Mouse (Mus musculus) heart, postnatal 25 days (tissue): ENCODE results near the gene Ms4a15. TPM values are rescaled to one million over a fixed set of nuclear protein-coding genes. Genes with fewer than 3 reads are reported as not detected.

Source experiments
- DNase-seq: peaks from one replicate; pipeline ENCODE4 v3.0.0; 2022; ENCODE audit warnings: low spot score
- intact Hi-C: fragments of 180-260 bp; cut with DNase I; formaldehyde crosslinking; loops from one replicate; pipeline ENCODE4 v1.15.1; 2025
- total RNA-seq, 2 experiments: library from RNA; stranded (reverse); gene quantifications; 2 replicates each; pipeline ENCODE4 v1.2.3; 2021

Ms4a15 gene
- not detected for total RNA-seq

DNA sequence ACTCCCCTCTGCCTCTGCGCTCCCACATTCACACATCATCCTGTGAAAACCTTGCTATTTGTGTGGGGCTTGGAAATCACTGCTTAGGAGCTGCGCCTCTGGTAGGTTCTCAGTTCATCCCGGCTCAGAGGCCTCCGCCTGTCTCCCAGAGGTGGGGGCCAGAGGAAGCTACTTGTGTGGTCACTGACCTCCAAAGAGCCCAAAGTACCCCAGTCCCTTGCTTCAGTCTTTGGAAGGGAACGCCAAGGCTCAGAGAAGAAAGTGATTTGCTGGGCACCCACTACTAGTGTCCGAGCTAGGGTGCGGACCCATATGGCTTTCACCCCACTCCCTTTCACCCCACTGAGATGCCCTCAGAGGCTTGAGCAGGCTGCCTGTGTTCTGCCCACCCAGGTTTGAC lies at the start of gene Ms4a15:
TSS of gene Ms4a15 (minus strand) at position 101 of the 400 bp plus-strand sequence.
- no peak for DNase-seq
- intact Hi-C loops, result no loop called here

DNA sequence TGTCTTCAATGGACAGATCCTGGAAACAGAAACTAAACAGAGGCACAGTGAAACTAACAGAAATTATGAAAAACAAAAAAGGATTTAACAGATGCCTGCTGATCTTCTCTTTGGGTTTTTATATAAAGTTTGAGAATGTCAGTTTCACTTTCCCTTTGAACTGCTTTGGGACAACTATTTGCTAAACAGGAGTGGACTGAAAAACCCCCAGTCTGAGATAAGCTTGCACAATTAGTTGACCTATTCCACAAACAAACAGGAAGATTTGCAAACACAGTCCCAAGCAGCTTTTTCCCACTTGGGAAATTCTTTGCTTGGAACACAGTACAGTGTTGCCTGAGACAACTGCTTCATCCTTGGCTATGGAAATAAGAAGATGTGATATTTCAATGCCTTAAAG lies 44.5 kb upstream of the Ms4a15 start:
- intact Hi-C loops, result no loop called here
- no peak for DNase-seq

DNA sequence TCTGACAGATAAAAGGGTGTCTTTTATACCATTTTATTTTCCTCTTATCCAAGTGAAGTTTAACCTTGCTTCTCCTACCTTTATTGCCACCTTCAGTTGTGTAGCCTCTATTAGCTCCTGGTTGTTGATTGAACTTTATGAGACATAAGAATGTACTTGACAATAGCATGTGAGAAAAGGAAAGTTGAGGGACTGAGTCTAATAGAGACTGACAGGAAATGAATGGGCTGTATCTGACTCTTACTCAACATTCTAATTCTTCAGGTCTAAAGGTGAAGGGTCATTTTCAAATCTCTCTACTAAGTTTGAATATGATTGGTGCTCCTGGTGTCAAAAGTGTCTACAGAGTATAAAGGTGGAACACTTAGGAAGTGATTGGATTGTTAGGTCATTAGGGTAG lies 29.3 kb upstream of the Ms4a15 start:
- intact Hi-C loops, result no loop called here
- DNase-seq, result no peak

DNA sequence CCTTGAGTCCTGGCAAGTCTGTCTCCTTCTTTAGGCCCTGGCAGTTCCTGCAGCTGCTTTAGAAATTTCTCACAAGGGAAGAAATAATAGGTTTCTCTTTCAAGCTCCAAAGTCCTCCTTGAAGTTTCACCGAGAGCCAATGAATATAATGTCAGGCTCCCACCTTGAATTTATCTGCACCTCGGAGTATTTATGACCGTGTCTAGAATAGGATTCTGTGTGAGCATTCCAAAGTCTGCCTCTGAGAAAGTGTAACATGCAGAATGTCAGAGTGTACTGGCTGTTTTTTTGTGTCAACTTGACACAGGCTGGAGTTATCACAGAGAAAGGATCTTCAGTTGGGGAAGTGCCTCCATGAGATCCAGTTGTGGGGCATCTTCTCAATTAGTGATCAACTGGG lies 24.8 kb upstream of the Ms4a15 start, which contains the start of gene Ms4a18:
TSS of gene Ms4a18 (minus strand) at position 141 of the 400 bp plus-strand sequence.
- intact Hi-C loops, result no loop called here
- no peak for DNase-seq

DNA sequence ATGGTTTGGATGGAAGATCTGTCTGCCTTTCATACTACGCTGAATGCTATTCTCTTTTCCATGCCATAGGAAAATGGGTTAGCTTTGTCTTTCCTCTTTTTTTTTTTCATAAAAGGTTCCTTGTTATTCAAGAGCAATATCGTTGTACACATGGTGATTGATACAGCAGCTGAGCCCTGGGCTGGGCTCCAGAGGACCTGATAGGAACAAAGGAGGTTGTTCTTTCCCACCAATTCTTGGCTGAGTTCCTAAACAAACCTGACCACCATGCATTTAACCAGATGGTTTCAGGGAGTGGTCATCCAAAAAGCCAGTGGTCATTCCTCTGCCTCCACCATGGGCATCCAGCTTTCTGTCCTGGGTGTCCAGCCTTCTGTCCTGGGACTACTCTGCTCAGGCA lies 24.2 kb upstream of the Ms4a15 start:
- no peak for DNase-seq
- intact Hi-C loops, result no loop called here

DNA sequence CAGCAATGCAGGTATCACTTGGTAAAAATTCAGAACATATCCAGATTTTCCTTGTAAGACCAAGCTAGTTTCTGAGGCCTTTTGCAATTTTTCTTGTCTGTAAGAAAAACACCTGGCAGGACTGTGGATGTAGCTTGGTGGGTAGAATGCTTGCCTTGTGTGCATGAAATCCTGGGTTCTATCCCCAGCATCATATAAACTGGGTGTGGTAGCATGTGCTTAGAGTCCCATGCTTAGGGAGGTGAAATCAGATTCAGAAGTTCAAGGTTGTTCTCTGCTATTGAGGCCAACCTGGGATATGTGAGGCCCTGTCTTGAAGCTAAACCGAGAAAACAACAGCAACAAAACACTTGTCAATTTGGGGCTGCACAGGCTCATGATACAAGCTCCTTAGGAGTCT lies 22.9 kb upstream of the Ms4a15 start:
- intact Hi-C loops, result no loop called here
- DNase-seq, result no peak

DNA sequence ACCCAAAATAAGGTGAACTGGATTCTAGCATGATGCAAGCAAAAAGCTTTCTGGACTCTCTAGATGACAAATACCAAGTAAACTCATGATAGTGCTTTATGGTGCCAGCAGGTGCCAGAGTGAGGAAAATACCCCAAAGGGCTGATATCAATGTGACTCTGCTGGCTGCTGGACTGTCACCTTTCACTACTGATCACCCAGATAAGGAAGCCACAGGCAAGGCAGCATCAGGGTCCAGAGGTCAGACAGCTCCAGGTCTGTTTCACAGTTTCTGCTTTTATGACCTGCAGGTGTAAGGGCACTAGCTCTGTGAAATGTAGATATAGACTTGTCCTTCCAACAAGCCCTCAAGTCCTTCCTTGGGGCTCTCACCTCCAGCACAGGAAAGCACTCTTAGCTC lies 22.4 kb upstream of the Ms4a15 start:
- no peak for DNase-seq
- intact Hi-C loops, result no loop called here

DNA sequence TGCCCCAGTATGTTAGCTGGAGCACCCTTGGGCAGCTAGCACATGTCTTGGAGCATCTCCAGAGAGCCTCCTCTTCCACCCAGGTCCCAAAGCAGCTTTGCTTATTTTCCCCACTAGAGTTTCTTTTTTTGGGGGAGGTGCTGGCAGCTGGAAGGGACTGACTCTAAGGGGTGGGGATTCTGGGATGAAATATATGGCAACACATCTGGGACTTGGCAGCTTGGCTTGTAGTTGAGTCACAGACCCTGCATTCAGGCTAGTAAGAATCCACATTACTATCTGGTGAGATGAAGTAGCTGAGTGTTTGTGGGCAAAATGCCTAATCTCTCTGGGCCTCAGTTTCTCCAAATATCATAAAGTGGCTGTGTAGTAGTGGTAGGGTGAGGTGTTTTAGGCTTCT lies 1.1 kb downstream of the Ms4a15 start:
- DNase-seq, result no peak
- intact Hi-C loops, result no loop called here

DNA sequence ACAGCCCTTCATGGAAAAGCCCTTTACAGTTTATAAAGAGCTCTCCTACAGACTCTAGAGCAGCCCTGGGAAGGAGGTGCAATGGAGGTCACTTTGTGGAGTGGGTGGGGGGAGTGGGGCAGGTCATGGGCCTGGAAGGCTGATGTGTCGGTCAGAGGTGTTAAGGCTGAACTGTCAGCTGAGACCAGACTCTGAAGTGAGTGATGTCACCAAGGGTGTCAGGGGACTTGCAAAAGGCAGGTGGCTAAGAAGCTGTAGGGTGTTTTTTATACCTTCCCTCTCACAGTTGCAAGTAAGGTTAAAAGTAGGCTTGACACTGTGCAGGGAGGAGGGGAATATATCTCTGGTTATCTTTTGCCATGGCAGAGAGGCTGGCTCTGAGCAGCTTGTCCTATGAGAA lies 2.3 kb downstream of the Ms4a15 start:
- no peak for DNase-seq
- intact Hi-C loops, result no loop called here

DNA sequence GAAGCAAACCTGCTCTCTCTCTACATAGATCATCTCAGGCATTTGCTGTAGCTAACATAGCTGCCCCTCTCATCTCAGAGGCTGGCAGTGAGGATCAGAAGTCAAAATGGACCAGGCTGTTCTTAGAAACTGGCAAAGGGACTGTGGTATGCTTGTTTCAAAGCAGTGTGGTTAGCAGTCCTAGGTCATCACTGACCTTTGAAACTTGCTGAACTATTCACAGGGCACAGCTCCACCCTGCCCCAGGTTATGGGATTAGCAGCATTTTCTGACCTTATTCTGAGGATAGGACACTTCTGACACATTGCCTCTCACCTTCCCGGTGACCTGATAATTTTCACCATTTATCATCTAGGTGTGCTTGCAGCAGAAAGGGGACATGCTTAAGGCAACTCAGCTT lies 4.5 kb downstream of the Ms4a15 start:
- intact Hi-C loops, result no loop called here
- DNase-seq, result no peak

DNA sequence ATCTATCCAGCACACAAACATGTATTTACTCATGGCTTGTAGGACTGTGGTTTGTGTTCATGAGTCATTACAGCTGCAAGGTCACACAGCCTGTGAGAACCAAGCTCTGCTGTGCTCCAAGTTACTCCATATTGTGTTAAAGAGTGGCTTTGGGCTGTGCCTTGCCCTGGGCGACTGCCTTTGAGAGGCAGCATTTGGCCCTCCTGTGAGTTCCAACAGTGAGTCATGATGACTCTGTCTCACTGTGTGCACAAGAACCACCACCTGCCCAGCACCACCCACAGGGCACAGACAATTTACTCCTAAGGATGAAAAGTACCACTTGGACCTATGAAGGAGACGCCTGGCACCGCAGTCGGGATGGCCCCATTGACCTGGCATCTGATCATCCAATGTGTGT lies 7.2 kb downstream of the Ms4a15 start:
- intact Hi-C loops, result no loop called here
- no peak for DNase-seq

DNA sequence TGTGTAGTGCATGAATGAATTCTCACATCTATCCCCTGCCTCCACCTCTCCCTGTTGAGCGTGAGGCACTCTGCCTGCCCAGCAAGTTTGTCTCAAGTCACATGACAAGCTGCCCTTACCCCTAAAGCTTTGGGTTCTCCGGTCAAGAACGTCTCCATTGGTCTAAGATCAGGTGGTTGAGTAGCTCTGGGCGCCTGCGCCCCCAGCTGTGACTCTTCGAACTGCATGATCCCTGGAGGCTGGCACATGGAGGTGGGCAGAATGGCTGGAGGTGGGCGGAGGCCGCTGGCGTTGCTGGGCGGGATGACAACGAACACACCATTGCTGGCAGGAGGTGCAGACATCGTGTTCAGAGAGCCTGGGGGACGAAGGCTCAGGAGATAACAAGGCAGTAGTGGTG lies 8.5 kb downstream of the Ms4a15 start:
- intact Hi-C loops, result no loop called here
- DNase-seq, result no peak

DNA sequence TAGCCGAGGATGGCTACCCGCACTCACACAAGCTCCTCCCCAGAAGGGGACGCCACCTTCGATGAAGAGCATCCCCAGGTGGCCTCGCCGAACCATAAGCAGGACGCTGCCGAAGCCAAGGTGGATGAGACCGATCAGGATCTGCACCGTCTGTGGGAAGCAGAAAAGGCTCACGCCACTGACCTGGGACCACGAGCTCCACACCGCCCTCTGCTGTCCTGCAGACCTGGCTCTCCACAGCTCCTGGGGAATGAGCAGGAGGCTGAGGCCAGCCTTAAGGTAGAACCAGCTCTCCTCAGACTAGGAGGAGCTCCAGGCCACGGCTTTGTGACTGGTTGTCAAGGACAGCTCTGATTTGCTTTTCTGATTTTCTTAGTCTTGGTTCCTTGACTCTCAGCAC lies 9.9 kb downstream of the Ms4a15 start:
- intact Hi-C loops, result no loop called here
- DNase-seq, result no peak

DNA sequence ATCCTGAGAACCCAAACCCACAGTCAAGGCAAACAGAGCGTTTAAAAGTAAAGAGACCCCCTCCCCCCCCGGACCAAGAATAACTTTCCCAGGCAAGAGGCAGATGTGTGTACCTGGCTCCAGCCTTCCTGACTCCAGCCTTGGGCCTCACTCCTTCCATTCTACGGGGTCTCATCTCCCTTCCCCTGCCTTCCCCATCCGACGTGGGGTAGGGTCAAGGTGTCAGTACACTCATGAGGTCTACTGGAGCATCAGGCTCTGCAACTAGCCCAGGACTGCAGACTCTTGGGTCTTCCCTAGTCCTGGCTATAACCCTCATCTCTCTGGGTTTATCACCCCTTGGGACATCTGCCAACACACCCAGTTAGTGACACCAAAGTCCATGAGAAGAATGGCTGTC lies 12.8 kb downstream of the Ms4a15 start:
- intact Hi-C loops, result no loop called here
- no peak for DNase-seq

DNA sequence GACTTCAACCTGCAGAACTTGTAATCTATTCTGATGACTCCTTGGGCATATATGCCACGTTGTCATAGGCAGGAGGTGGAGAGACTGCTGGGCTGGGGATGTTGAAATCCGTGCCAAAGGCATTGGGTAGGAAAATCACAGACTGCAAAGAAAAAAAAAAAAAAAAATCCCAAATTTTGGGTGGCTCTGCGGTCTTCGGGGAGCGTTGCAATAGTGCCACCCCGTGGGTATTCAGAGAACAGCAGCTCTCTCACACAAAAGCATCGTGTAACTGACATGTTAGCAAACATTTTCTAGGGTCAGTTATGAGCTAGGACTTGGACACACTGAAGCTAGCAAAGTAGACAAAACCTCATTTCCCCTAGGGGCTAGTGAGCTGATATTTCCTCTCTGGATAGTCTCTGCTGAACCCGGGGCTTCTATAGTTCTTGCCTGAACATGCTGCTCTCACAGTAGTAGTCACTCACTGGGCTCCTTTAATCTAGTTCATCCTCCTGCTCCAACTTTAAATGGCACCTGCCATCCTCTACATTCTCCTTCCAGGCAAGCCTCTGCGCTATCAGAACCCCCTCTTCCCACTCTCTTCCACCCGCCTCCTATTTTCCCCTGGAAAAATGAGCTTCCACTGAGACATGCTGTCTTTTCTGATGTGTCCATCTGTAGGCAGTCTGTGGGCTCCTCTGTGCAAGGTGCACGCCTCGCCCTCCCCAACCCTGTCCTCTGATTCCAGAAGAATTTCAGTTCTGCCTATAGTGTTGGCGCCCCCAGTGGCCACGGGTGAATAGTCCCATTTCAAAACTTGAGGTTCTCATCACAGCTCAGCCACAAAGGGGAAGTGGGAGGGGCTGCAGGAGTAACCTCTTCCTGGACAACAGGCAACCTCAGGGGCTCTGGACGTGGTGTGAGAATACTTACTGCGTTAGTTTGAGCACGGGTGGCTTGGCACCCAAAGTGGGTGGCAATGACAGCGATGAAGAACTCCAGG lies 13.6 kb downstream of the Ms4a15 start:
- DNase-seq, result peak; percentile 67
- intact Hi-C loops, result loop anchor here (5.0 kb wide), 1 partner anchor 312 kb away; no protein-coding TSS in a partner anchor

DNA sequence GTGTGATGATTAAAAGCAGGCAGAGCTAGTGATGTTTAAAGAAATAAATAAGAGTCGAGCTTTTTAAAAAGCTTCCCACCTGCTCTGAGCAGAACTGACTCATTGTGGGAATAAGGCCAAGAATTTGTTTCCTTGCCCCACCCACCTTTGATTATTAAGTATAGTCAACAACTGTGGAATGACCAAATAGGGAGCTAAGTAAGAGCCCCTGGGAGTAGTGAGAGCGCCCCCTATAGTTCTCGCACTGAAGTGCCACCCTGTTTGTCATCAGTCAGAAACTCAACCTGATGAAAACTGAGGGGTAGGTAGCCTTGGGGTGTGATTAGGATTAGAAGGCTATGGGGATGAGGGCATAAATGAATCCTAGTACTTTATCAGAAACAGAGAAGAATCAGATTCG lies 16.7 kb downstream of the Ms4a15 start:
- intact Hi-C loops, result loop anchor here (5.0 kb wide), 1 partner anchor 309 kb away; no protein-coding TSS in a partner anchor
- DNase-seq, result no peak

DNA sequence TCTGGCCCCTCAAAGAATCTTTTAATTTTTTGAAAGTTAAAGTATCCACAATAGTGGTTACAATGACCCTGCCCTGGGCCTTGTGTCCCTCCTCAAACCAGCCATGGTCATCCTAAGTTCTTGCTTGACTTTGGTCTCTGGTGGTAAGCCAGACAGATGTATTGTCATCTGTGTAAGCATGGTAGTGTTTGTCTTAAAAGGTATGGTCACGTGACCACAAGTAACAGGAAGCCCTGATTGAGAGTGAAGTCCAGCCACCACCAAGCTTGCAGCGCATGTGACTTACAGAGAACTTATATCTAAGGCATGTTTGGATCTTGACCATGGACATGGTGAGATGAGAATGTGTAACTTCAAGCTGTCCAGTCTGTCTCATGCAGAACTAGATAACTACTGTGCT lies 17.9 kb downstream of the Ms4a15 start:
- no peak for DNase-seq
- intact Hi-C loops, result loop anchor here (5.0 kb wide), 1 partner anchor 308 kb away; no protein-coding TSS in a partner anchor

DNA sequence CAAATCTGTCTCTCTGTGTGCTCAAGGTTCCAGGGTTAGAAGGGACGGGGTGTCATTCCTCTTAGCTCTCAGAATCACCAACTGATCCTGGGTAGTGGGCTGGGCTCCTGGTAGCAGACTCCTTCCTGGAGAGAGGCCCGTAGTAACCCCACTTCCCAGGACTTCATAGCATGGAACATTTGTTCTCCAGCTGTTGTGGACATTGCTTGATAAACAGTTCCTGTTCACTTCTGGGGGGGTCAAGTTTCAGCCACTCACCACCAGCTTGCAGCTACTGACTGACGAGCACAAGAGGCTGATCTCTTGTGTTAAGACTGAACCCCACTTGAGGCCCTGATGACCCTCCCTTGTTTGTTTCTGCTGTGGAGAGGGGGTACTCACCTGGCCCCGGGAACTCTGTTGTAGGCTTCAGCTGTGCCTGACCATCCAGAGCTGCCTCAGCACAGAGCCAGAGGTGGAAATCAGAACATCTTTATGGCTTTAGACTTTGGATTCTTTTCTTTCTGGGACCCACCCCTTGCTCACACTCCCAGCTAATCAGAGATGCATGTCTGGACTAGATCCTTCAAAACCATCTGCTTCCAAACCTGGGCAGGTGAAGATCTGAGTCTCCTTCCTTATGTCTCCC lies 18.7 kb downstream of the Ms4a15 start, which contains the start of gene Ms4a10:
TSS of gene Ms4a10 (minus strand) at position 433 of the 628 bp plus-strand sequence.
- no peak for DNase-seq
- intact Hi-C loops, result no loop called here

DNA sequence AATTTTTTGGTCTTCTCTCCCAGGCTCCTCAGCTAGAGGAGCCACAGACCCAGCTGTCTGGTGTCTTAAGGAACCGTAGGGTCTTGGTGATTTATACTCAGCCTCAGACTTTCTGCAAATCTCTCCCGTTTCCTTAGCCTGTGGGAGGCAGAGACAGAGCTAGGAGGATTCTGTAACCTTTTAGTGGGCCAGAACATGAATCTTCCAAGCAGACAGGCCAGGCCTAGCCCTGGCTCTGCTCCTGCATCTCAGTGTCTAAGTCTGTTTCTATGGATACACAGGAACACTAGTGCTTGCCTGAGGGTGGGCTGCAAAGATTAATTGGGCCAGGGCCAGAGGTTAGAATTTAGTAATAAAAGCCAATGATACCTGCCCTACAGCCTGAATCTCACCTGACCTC lies 19.9 kb downstream of the Ms4a15 start:
- intact Hi-C loops, result no loop called here
- no peak for DNase-seq

DNA sequence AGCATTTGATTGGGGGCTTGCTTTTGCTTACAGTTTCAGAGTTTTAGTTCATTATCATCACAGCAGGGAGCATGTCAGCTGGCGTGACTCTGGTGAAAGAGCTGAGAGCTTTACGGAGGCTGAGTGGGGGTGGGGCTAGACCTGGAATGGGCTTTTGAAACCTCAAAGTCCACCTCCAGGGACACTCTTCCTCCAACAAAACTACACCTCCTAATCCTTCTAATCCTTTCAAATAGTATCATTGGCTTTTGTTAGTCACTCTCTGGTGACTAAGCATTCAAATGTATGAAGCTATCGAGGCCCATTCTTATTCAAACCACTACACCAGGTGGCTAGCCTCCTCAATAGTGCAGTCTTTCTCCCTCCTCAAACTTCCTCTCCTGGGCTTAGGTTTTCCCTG lies 20.4 kb downstream of the Ms4a15 start:
- intact Hi-C loops, result no loop called here
- no peak for DNase-seq

DNA sequence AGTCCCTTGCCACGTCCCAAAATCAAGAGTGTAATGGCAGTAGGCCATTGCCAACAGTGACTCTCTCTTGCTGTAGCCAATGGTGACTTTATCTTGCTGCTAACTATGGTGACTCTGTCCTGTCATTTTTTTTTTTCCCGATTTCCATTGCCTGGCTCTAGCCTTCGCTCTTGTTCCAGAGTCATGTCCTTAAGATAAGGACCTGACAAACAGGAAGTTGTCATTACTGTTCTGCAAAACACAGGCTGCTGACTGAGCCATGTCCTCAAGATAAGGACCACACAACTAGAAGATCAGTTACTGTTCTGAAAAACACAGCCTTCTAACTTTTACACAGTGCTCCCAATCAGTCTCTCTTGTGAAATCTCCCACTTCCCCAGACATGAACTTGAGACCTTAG lies 22.6 kb downstream of the Ms4a15 start:
- DNase-seq, result no peak
- intact Hi-C loops, result no loop called here
